Mouse (Mus musculus) telencephalon, adult 2 months (tissue): ENCODE measurements around the gene Cmah.

ENCODE experiments used
- DNase-seq: peaks from one replicate; pipeline ENCODE4 v3.0.0-alpha.2; 2011; ENCODE audit warnings: low read depth, low spot score

Cmah gene

GRCm38 (mm10) chr13:24327201-24327600 lies at the start of gene Cmah:
Gene Cmah (plus strand): TSS chr13:24327404.
- DNase-seq: no peak

- no peak for DNase-seq
Observed at GRCm38 (mm10) chr13:24279407-24279761, 47.8 kb upstream of the Cmah start.

GRCm38 (mm10) chr13:24279762-24280438 lies 47.3 kb upstream of the Cmah start:
- DNase-seq: no peak

- peak; percentile 64 for DNase-seq
Observed at GRCm38 (mm10) chr13:24280439-24281431, 46.5 kb upstream of the Cmah start, which contains the start of gene Carmil1. Gene Carmil1 (minus strand): TSS chr13:24280795.

- no peak for DNase-seq
Observed at GRCm38 (mm10) chr13:24287381-24287780, 39.8 kb upstream of the Cmah start.

- DNase-seq: no peak
Observed at GRCm38 (mm10) chr13:24297252-24297651, 30.0 kb upstream of the Cmah start.

- DNase-seq: no peak
Observed at GRCm38 (mm10) chr13:24305486-24305885, 21.7 kb upstream of the Cmah start.

GRCm38 (mm10) chr13:24306248-24306647 lies 21.0 kb upstream of the Cmah start:
- no peak for DNase-seq

GRCm38 (mm10) chr13:24311011-24311940 lies 15.9 kb upstream of the Cmah start:
- no peak for DNase-seq

GRCm38 (mm10) chr13:24316563-24316962 lies 10.6 kb upstream of the Cmah start:
- no peak for DNase-seq

GRCm38 (mm10) chr13:24318618-24319017 lies 8.6 kb upstream of the Cmah start:
- DNase-seq: peak; percentile 47

GRCm38 (mm10) chr13:24321313-24321712 lies 5.9 kb upstream of the Cmah start:
- no peak for DNase-seq

GRCm38 (mm10) chr13:24328036-24328817 lies 1.0 kb downstream of the Cmah start:
- DNase-seq: no peak

GRCm38 (mm10) chr13:24330128-24330527 lies 2.9 kb downstream of the Cmah start:
- no peak for DNase-seq

GRCm38 (mm10) chr13:24330836-24331523 lies 3.8 kb downstream of the Cmah start:
- no peak for DNase-seq

GRCm38 (mm10) chr13:24332537-24332936 lies 5.3 kb downstream of the Cmah start:
- no peak for DNase-seq

GRCm38 (mm10) chr13:24336818-24337217 lies 9.6 kb downstream of the Cmah start:
- no peak for DNase-seq

- DNase-seq: no peak
Observed at GRCm38 (mm10) chr13:24337874-24338273, 10.7 kb downstream of the Cmah start.

GRCm38 (mm10) chr13:24338343-24338861 lies 11.2 kb downstream of the Cmah start:
- no peak for DNase-seq

GRCm38 (mm10) chr13:24339907-24340306 lies 12.7 kb downstream of the Cmah start:
- DNase-seq: no peak
